Comparison of ENCODE assay signal across 24 mouse cellular contexts in the genomic region with DNA sequence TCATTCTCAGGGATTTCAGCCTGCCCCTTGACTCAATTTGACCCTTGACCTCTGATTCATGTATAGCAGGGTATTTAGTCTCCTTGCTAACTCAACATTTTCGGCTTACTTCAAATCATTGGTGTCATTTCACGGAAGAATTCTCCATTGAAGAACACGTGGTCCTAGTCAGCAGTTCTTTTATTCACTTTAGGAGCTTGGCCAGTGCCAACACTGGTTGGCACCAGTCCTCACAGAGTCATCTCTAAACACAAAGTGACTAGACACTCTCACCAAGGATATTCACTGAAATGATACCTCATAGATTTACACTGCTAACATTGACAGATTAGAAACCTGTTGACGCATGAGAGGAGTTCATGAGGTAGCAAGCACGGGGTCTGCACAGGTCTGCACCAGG. TPM values are rescaled to one million over a fixed set of nuclear protein-coding genes. Genes with fewer than 3 reads are reported as not detected.
DNase-seq lines count a peak whose midpoint lies in the region; ATAC-seq and TF ChIP-seq lines count a peak whose summit lies in the region.
"Had no signal": no experiment of that assay in that cellular context is flagged by ENCODE, and none has a peak within 500 bp of the region (broad histone marks: within the 10 kb centered on the region; RNA-seq: fewer than 3 reads in every experiment).

No protein-coding gene starts in this region.

- no peak for ATAC-seq in cerebellum, adult (ENCODE audit: insufficient number of reproducible peaks, low FRiP score, low TSS enrichment)
- ATAC-seq: activated CD4-positive, CD25-positive, alpha-beta regulatory T cell, adult 4 months; forebrain, embryonic 14.5 days; intestine, postnatal 0 days; Patski had no signal

- no peak for TF ChIP-seq CTCF in cerebellum, adult 2 months (IDR thresholded peaks at IDR 0.05; ENCODE audit: borderline replicate concordance, insufficient read depth, low read depth, low read length)

- H3K27me3 ChIP-seq in cerebellum, adult 2 months (ENCODE audit: control insufficient read depth, insufficient read depth, low read length), result no peaks in the 10 kb centered on the region
- H3K27me3 ChIP-seq: CH12.LX; embryonic facial prominence, embryonic 15.5 days; heart, embryonic 15.5 days; Patski had no signal

- no peak for TF ChIP-seq POLR2A in cerebellum, adult 2 months (IDR thresholded peaks at IDR 0.05; ENCODE audit: borderline replicate concordance, insufficient read depth, low read length)

- intact Hi-C loops in left cerebral cortex, postnatal 4 days (cut with DNase I), result no loop called here

- 39% methylated on average over 5 of the region's 5 CpGs for WGBS in cerebellum, adult 2 months

- no peak overlapping the region for H3K4me3 ChIP-seq in cerebellum, adult 2 months (replicated peaks; ENCODE audit: insufficient read depth, low read depth, low read length)
- H3K4me3 ChIP-seq: embryonic facial prominence, embryonic 15.5 days; erythroblast, embryonic 14.5 days; forebrain, embryonic 10.5 days; heart, embryonic 10.5 days; heart, embryonic 15.5 days had no signal

- DNase-seq in cerebellum, adult 2 months, result peak; percentile 24 to 33
- peak; percentile 24 for DNase-seq in left cerebral cortex, postnatal 4 days
- DNase-seq in left cerebral cortex, adult 8-10 months (ENCODE audit: low spot score in 2 of 2), result no peak
- DNase-seq in brain, adult 2 months (ENCODE audit: low read depth, low spot score), result peak; percentile 32
- DNase-seq in cerebellum, postnatal 10 days, result peak; percentile 60 to 66
- no peak for DNase-seq in adrenal gland, postnatal 10 days
- DNase-seq: adrenal gland, postnatal 36 days; embryo, embryonic 11 days; gastrocnemius, postnatal 36 days; heart, adult 18-20 months; heart, postnatal 14 days; kidney, adult 8-10 months had no signal

- peaks cover 15% of the 10 kb centered on the region for H3K4me1 ChIP-seq in cerebellum, adult 2 months (ENCODE audit: control insufficient read depth, insufficient read depth, low read length)
- H3K4me1 ChIP-seq: embryonic facial prominence, embryonic 15.5 days; forebrain, embryonic 10.5 days; heart, embryonic 10.5 days; heart, embryonic 15.5 days had no signal

- peak overlapping the region; percentile 26; the same call in 1 of the 2 replicates for H3K27ac ChIP-seq in cerebellum, adult 2 months (ENCODE audit: insufficient read depth, low read length)
- H3K27ac ChIP-seq: embryonic facial prominence, embryonic 15.5 days; forebrain, embryonic 10.5 days; heart, embryonic 10.5 days; heart, embryonic 15.5 days; hindbrain, embryonic 14.5 days had no signal

RNA-seq across cellular contexts. Expression of a gene that starts 32.9 kb away (rescaled TPM):
- polyA plus RNA-seq in cerebellum, adult 2 months (2012; rRNA removed), result 63.7 and 68.3 TPM in 2 replicates
- 10 to 100 TPM; 25.0 to 34.8 TPM for total RNA-seq in left cerebral cortex, postnatal 4 days (2021)
- total RNA-seq in left cerebral cortex, adult 8-10 months (2022), result 1 to 10 TPM; 7.1 to 9.5 (median 8.3) TPM
- 10 to 100 TPM; 22.9 to 36.9 TPM for total RNA-seq in adrenal gland, postnatal 10 days (2021)

Comparison
In these comparisons a context has a peak if more than half of its experiments do, and no peak if none do; other contexts are left out.
1. DNase-seq: peak in cerebellum, adult 2 months (2 of 2), left cerebral cortex, postnatal 4 days (single experiment), brain, adult 2 months (single experiment) and cerebellum, postnatal 10 days (2 of 2); none in left cerebral cortex, adult 8-10 months (0 of 2) and adrenal gland, postnatal 10 days (single experiment).